In genomic region chr9:21133064-21133707, GRCm38 (mm10) we compare ENCODE assay signal across 1 mouse cellular context.
TF ChIP-seq lines count a peak whose summit lies in the region.

No protein-coding gene starts in this region.

TF ChIP-seq in MEL, 35 proteins besides CTCF, POLR2A, EP300 and RAD21:
- TF ChIP-seq GATA1 (IDR thresholded peaks at IDR 0.05; ENCODE audit: low read depth, low read length) = no peak
- TF ChIP-seq SIN3A (IDR thresholded peaks at IDR 0.05; ENCODE audit: low read length) = no peak
- TF ChIP-seq ZC3H11A (IDR thresholded peaks at IDR 0.05; ENCODE audit: low read depth, low read length) = no peak
- TF ChIP-seq RCOR1 (IDR thresholded peaks at IDR 0.05; ENCODE audit: low read depth, low read length) = no peak
- TF ChIP-seq ETS1 (IDR thresholded peaks at IDR 0.05; ENCODE audit: low read depth, low read length) = no peak
- TF ChIP-seq BHLHE40 (IDR thresholded peaks at IDR 0.05; ENCODE audit: borderline replicate concordance, low read depth, low read length) = no peak
- TF ChIP-seq ZKSCAN1 (IDR thresholded peaks at IDR 0.05; ENCODE audit: low read depth, low read length) = no peak
- no peak for TF ChIP-seq KAT2A (conservative IDR thresholded peaks at IDR 0.05; ENCODE audit: low read depth, low read length)
- no peak for TF ChIP-seq USF2 (IDR thresholded peaks at IDR 0.05; ENCODE audit: borderline replicate concordance in 1 of 2, insufficient read depth in 1 of 2, low read depth in 1 of 2, low read length in 2 of 2)
- TF ChIP-seq NELFE (IDR thresholded peaks at IDR 0.05; ENCODE audit: low read depth, low read length) = no peak
- TF ChIP-seq HCFC1 (IDR thresholded peaks at IDR 0.05; ENCODE audit: low read depth, low read length) = no peak
- TF ChIP-seq ELF1 (IDR thresholded peaks at IDR 0.05; ENCODE audit: low read depth, low read length) = no peak
- no peak for TF ChIP-seq GABPA (IDR thresholded peaks at IDR 0.05; ENCODE audit: low read depth, low read length)
- no peak for TF ChIP-seq MAFK (IDR thresholded peaks at IDR 0.05; ENCODE audit: borderline replicate concordance, low read depth, low read length)
